Mouse (Mus musculus): ENCODE data around the gene Dact3. TPM values are rescaled to one million over a fixed set of nuclear protein-coding genes. Genes with fewer than 3 reads are reported as not detected.

Gene Dact3
- total RNA-seq, 2 experiments from 2014 or later, result 1.9 to 2.3 TPM

DNA sequence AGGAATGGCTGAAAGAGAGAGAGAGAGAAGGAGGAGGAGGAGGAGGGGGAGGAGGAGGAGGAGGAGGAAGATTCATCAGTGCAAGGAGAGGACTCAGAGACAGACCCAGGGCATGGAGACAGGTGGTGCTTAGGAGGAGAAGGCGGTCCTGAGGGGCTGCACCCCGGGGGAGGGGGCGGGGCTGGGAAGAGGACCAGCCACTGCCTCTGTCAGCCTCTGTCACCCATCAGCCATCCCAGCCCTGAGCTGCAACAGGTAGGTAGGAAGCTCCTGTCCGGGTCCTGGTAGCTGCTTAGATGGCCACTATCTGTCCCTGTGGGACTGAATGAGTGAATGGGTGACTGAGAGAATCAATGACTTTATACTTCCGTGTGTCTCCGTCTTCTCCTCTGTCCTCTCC, 18.5 kb downstream of the Dact3 start:
- DNase-seq, result peak; percentile 7

GRCm38 (mm10) chr7:16894279-16894678, 19.2 kb downstream of the Dact3 start:
- peak; percentile 6 for DNase-seq

GRCm38 (mm10) chr7:16895000-16895399, 19.9 kb downstream of the Dact3 start:
- peak; percentile 71 for DNase-seq

DNA sequence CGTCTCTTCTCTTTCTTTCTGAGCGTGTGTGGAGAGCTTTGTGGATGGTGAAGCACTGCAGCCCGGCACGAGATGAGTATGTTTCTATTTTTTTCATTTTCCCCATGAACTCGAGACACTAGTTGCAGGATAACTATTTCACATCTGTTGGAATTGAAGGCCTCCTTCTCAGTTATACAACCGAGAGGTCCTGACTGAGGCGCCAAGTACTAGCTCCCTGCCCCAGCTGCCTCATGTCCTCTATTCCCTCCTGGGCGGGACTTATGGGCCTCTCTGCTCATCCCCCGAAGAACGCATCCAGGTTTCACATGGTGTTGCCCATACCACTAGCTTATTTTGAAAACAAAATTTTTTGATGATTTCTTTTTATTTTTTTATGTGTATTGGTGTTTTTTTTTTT, 20.4 kb downstream of the Dact3 start:
- DNase-seq, result peak; percentile 33

DNA sequence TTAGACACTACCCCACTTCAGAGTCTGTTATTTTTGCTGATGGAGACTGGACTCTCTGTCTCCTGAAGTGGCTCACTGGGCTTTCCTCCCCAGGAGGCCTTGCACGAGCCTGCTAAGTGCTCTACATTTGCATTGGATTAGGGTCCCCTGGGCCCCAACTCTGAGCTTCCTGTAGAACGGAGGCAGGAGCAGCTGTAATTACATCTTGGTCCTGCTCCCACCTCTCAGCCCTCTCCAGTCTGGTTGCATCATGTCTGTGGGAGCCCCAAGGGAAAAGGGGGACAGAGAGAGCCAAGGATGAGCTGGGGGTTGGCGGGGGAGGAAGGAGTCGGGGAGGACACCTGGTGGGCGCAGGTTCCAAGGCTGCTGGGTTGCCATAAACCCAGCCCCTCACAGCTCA, 25.4 kb downstream of the Dact3 start:
- DNase-seq, result no peak

DNA sequence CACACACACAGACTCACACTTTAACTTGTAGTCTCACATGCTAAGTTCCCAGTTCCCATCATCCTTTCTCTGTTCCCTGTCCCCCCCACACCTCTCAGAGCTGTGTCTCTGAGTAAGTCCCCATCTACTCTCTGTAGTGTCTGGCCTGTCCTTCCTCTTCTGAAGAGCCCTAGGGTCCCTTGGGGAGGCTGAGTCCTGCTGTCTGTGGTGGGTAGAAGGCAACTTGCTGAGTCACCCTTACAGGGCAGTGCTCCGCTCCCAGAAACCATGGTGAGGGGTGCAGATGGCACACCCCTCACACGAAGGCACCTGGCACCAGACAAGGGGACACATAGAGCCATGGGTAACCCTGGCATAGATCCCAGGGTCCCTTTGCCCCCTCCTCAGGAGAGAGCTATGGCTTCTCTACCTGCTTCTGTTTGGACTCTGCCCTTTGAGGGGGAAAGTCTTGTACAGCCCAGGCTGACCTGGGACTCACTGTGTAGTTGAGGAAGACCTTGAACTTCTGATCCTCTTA, 28.4 kb downstream of the Dact3 start:
- DNase-seq, result no peak

DNA sequence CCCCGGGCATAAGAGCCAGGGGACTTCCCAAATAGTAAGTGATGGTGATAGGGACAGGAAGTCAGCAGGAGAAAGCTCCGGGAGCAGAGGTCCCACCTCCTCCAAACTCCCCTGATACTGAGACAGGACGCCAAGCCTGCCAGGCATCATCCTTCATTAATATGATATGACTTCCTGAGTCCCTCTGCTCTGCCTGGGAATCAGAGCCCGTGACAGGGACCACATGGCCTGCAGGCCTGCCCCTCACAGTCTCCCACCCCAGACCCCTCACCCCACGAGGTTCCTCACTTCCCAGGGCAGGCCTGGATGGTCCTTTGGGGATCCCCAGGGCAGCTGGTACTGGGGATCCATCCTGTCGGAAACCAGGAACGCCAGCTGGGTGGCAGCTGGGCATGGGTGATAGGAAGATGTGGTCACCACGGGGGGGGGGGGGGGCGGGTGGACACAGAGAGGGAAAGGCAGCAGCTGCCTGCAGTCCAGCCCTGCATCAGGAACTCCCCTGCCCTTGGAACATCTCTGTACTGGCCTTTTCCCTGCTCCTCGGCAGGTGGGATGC, 29.1 kb downstream of the Dact3 start:
- no peak for DNase-seq

- DNase-seq, result peak; percentile 49
These were observed 30.4 kb downstream of the Dact3 start for GRCm38 (mm10) chr7:16905491-16906021.

DNA sequence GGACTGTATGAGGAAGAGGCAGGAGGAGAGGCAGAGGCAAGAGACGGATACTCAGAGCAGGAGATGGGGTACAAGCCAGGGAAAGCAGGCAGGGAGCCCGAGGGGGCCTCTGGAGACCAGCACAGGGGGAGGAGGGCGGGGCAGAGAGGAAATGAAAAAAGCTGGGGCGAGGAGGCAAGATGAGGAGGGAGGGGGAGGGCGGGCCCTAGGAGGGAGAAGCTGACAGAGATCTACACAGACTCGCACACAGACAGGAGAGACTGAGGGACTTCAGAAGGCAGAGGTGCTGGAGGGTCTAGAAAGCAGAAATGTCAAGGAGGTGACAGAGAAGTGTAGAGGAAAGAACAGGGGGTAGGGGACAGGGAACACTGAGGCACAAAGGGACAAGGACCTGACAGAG, 31.2 kb downstream of the Dact3 start, which contains the start of gene Ptgir:
Gene Ptgir (plus strand): TSS at position 210 of the 400 bp plus-strand sequence.
- peak; percentile 83 for DNase-seq

GRCm38 (mm10) chr7:16906889-16907559, 31.9 kb downstream of the Dact3 start:
- DNase-seq, result peak; percentile 9

DNA sequence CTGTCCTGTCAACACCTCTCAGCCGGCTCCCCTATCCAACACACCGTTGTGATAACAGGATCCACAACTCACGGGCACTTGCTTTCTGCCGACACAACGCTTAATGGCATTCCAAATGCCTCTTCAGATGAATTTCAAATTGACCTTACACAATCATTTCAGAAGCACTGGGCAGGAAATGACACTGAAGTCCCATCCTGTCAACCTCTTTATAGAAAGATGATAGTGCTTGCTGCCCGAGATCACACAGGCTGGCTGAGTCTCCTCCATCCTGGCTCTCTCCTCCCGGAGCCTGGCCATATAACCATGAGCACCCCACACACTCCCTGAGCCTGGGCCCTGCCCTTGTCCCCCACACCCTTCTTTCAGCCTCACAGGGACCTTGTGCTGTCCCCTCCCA, 32.7 kb downstream of the Dact3 start:
- DNase-seq, result no peak

GRCm38 (mm10) chr7:16908367-16908766, 33.2 kb downstream of the Dact3 start:
- DNase-seq, result no peak

GRCm38 (mm10) chr7:16908859-16909258, 33.7 kb downstream of the Dact3 start:
- no peak for DNase-seq

DNA sequence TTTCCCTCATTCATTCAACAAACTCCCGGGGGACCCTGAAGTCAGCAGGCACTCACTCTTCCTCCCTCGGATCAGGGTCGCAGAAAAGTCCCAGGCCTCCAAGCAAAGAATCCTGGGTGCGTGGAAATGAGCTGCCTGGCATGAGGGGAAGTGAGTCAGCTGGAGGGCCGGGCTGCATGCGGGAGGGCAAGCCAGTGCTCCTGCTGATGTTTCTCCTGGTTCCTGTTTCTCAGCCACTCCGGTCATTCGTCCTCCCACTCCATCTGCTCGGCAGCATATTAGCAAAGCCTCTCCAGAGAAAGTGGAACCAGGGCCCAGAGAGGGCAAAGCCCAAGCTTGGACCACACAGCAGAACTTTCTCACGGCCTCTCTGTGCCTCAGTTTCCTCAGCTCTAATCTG, 34.8 kb downstream of the Dact3 start:
- peak; percentile 26 for DNase-seq

DNA sequence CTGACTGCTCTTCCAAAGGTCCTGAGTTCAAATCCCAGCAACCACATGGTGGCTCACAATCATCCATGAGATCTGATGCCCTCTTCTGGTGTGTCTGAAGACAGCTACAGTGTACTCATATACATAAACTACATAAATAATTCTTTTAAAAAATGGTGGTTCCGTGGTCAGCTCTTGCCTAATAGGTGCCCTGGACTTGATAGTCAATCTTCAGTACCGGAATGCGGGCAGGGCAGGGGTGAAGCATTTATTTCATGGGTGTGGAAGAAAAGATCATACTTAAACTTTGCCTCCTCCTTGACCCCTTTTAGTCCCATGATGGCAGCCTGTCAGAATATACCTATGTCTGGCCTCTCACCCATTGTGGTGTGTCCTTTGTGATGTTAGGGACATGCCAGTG, 36.8 kb downstream of the Dact3 start:
- no peak for DNase-seq

DNA sequence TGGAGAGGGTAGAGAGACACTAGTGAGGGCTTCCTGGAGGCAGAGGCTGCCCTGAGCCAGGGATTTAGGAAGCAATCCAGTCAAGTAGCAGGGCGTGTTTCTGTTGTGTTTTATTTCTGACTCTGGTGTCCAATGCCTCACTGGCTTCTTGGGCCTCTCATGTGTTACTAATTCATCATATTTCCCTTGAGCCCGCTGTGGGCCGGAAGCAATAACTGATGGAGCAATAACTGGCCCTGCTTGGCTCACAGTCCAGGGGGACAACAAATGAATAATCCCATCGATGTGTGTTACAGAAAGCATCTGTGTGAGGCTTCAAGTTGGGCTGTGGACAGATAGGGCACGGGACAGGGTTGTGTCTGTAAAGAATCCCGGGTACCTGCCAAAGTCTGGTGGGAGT, 37.2 kb downstream of the Dact3 start:
- DNase-seq, result peak; percentile 65

GRCm38 (mm10) chr7:16913806-16914452, 38.8 kb downstream of the Dact3 start:
- DNase-seq, result peak; percentile 52

DNA sequence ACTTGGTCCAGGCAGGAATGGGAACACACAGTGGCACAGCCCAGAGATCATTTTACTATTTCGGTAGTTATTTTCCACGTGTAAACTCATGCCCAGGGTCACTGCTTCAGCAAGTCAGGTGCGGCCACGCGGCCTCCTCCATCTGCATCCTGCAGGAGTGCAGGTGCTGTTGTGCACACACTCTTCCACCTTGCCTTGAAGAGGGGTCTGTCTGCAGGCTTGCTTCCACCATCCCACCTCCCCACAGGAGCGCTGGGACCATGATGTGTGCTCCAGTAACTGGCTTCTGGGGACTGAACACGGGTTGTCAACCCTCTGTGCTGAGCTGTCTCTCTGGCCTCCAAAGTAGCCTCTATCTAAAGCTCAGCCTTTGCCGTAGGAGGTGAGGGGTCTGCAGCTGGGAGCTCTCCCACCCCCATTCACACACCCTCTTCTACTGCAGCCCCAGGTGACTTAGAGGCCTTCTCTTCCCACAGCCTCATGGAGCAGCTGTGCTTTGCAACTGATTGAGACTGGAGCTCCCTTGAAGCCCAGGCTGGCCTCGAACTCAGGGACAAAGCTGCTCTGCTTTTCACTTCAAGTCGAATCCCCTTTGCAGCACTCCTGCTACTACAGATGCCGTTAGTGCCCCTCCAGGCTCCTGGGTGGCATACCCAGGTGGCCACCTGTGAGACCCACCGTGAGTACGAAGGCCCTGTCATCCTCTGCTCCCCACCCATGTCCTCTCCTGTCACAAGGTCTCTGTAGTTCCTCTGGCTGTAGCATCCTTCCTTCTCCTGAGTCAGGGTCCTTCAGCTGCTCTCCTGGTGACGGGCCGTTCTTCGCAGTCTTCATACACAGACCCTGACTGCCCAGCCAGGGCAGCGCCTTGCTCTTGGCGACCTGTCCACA, 39.6 kb downstream of the Dact3 start:
- DNase-seq, result no peak

GRCm38 (mm10) chr7:16915461-16916340, 40.6 kb downstream of the Dact3 start:
- no peak for DNase-seq

DNA sequence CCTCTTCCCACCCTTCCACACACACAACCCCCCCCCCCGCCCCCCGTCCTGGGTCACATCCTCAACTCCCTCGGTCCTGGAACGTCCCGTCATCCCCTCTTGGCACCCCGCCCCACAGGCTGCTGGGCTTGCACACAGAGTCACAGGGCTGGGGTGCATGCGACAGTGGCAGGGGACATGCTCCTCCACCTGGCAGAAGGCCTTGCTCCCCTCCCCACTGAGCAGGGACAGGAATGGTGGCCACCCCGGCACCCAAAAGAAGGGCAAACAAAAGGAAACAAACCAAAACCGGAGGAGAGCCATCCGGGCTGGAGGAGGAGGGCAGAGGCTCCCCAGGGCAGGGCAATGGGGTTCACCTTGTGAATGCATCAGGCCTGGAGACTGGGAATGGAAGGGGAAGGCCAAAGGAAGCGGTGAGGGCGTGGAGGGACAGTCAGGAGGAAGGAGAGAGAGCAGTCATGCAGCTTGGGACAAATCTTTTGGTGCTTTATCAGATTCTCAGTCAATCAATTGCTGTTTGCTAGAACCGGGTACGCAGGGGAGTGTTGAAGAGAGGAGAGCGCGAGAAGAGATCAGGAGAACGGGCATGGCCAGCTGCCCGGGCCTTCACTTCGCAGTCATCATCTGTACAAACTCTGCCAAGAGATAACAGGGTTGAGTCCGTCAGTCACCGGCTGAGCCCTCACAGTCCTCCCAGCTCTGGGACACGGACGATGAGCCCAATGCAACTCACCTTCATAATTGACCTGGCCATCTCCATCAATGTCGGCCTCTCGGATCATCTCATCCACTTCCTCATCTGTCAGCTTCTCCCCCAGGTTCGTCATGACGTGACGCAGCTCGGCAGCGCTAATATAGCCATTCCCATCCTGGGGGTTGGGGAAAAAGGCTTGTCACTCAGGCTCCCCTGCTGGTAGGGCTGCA, 41.5 kb downstream of the Dact3 start:
- DNase-seq, result no peak
